ENCODE assay signal across 7 mouse cellular contexts in the genomic region with DNA sequence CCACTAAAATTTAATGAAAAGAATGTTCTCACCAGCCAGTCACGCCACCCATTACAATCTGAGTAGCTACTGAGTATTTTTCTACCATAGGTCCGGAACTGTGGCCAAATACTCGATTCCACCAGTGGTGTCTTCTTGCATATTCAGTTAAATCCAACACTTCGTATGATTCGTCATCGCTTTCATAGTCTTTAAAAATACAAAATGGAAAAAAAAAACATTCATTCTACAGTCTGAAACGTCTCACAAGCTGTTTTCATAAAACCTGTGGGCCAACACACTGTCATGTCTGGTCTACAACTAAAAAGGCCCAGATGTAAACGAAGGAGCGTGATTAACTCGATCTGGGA. TPM values are rescaled to one million over a fixed set of nuclear protein-coding genes. Genes with fewer than 3 reads are reported as not detected.
DNase-seq lines count a peak whose midpoint lies in the region; ATAC-seq lines count a peak whose summit lies in the region.

No protein-coding gene starts in this region.

- peak overlapping the region; percentile 44 for H3K4me2 ChIP-seq in lung, embryonic 16.5 days (ENCODE audit: low read depth, low read length)
- peak overlapping the region; percentile 45 for H3K4me2 ChIP-seq in forebrain, embryonic 11.5 days (ENCODE audit: low read depth, low read length, severe bottlenecking)
- H3K4me2 ChIP-seq in limb, embryonic 12.5 days, result peak overlapping the region; percentile 47
- peak overlapping the region; percentile 38 for H3K4me2 ChIP-seq in stomach, embryonic 15.5 days

- no peaks in the 10 kb centered on the region for H3K9me3 ChIP-seq in lung, embryonic 16.5 days (ENCODE audit: control insufficient read depth, low read length)
- H3K9me3 ChIP-seq in forebrain, embryonic 11.5 days (ENCODE audit: control insufficient read depth, low read length), result no peaks in the 10 kb centered on the region
- H3K9me3 ChIP-seq in limb, embryonic 12.5 days, result no peaks in the 10 kb centered on the region
- no peaks in the 10 kb centered on the region for H3K9me3 ChIP-seq in stomach, embryonic 15.5 days

- peak overlapping the region; percentile 88 for H3K27ac ChIP-seq in lung, embryonic 16.5 days (ENCODE audit: low read length)
- H3K27ac ChIP-seq in forebrain, embryonic 11.5 days (ENCODE audit: low read depth, low read length), result peak overlapping the region; percentile 86; the same call in 1 of the 2 replicates
- H3K27ac ChIP-seq in limb, embryonic 12.5 days, result peak overlapping the region; percentile 88
- H3K27ac ChIP-seq in stomach, embryonic 15.5 days, result peak overlapping the region; percentile 82

- ATAC-seq in lung, embryonic 16.5 days (ENCODE audit: low read depth), result no peak
- no peak for ATAC-seq in forebrain, embryonic 11.5 days (replicated peaks; ENCODE audit: low FRiP score)
- no peak for ATAC-seq in limb, embryonic 12.5 days (ENCODE audit: insufficient number of reproducible peaks, insufficient read depth, low FRiP score, low TSS enrichment, low read depth)
- ATAC-seq in stomach, embryonic 15.5 days (ENCODE audit: insufficient read depth, low FRiP score, low read depth), result no peak

- DNase-seq in lung, postnatal 36 days, result no peak
- no peak for DNase-seq in forebrain, embryonic 11.5 days (ENCODE audit: low spot score)
- no peak for DNase-seq in embryo, embryonic 9.5 days (ENCODE audit: extremely low spot score)
- DNase-seq in spleen, postnatal 10 days (ENCODE audit: low spot score in 2 of 2), result no peak

- 32% methylated on average over 10 of the region's 10 CpGs for whole genome bisulfite sequencing in lung, embryonic 16.5 days
- 28% methylated on average over 10 of the region's 10 CpGs for WGBS in forebrain, embryonic 11.5 days
- WGBS in limb, embryonic 12.5 days, result 33% methylated on average over 10 of the region's 10 CpGs
- 25% methylated on average over 10 of the region's 10 CpGs for WGBS in stomach, embryonic 15.5 days

- H3K27me3 ChIP-seq in lung, embryonic 16.5 days (ENCODE audit: control insufficient read depth, insufficient read depth, low read depth, low read length), result no peaks in the 10 kb centered on the region
- H3K27me3 ChIP-seq in forebrain, embryonic 11.5 days (ENCODE audit: control insufficient read depth, insufficient read depth, low read length), result no peaks in the 10 kb centered on the region
- H3K27me3 ChIP-seq in limb, embryonic 12.5 days, result no peaks in the 10 kb centered on the region
- no peaks in the 10 kb centered on the region for H3K27me3 ChIP-seq in stomach, embryonic 15.5 days (replicated peaks)

- peak overlapping the region; percentile 79 for H3K9ac ChIP-seq in lung, embryonic 16.5 days (ENCODE audit: low read length)
- H3K9ac ChIP-seq in forebrain, embryonic 11.5 days (ENCODE audit: low read length), result peak overlapping the region; percentile 57
- peak overlapping the region; percentile 63 for H3K9ac ChIP-seq in limb, embryonic 12.5 days (replicated peaks)
- no peak overlapping the region for H3K9ac ChIP-seq in stomach, embryonic 15.5 days

- no peaks in the 10 kb centered on the region for H3K4me1 ChIP-seq in lung, embryonic 16.5 days (replicated peaks; ENCODE audit: control insufficient read depth, insufficient read depth, low read length)
- no peaks in the 10 kb centered on the region for H3K4me1 ChIP-seq in forebrain, embryonic 11.5 days (replicated peaks; ENCODE audit: control insufficient read depth, insufficient read depth, low read length)
- H3K4me1 ChIP-seq in limb, embryonic 12.5 days (replicated peaks), result no peaks in the 10 kb centered on the region
- H3K4me1 ChIP-seq in stomach, embryonic 15.5 days, result no peaks in the 10 kb centered on the region

- no peaks in the 10 kb centered on the region for H3K36me3 ChIP-seq in lung, embryonic 16.5 days (ENCODE audit: control insufficient read depth, insufficient read depth, low read length)
- no peaks in the 10 kb centered on the region for H3K36me3 ChIP-seq in forebrain, embryonic 11.5 days (ENCODE audit: control insufficient read depth, insufficient read depth, low read length)
- H3K36me3 ChIP-seq in limb, embryonic 12.5 days, result no peaks in the 10 kb centered on the region; the same call in 1 of the 2 replicates
- H3K36me3 ChIP-seq in stomach, embryonic 15.5 days, result no peaks in the 10 kb centered on the region

- H3K4me3 ChIP-seq in lung, embryonic 16.5 days (ENCODE audit: low read length), result peak overlapping the region; percentile 61
- H3K4me3 ChIP-seq in forebrain, embryonic 11.5 days (ENCODE audit: low read depth, low read length), result peak overlapping the region; percentile 37
- peak overlapping the region; percentile 46 for H3K4me3 ChIP-seq in limb, embryonic 12.5 days (replicated peaks)
- peak overlapping the region; percentile 54 for H3K4me3 ChIP-seq in stomach, embryonic 15.5 days (replicated peaks)

RNA-seq across cellular contexts. Expression of a gene that starts 0.9 kb away (rescaled TPM):
- 70.9 and 74.8 TPM in 2 replicates for polyA plus RNA-seq in lung, embryonic 16.5 days (2015; fragmentation: Nextera tagmentation; extraction: Ambion mirVana)
- polyA plus RNA-seq in forebrain, embryonic 11.5 days (2014; fragmentation: Nextera tagmentation; extraction: Ambion mirVana), result 47.4 and 49.7 TPM in 2 replicates
- polyA plus RNA-seq in limb, embryonic 12.5 days (2016; fragmentation: Nextera tagmentation; extraction: Ambion mirVana), result 60.3 and 61.5 TPM in 2 replicates
- 56.9 and 60.2 TPM in 2 replicates for polyA plus RNA-seq in stomach, embryonic 15.5 days (2015; fragmentation: Nextera tagmentation; extraction: Ambion mirVana)
